Mouse (Mus musculus): ENCODE data around the gene Zfp445. TPM values are rescaled to one million over a fixed set of nuclear protein-coding genes. Genes with fewer than 3 reads are reported as not detected.

Zfp445 gene
- total and polyA plus RNA-seq, 2 experiments from 2014 or later = 24.6 to 51.3 TPM

GRCm38 (mm10) chr9:122875145-122875544 is 9.3 kb upstream of the Zfp445 start:
- no peaks in the 10 kb centered on the region for H3K27me3 ChIP-seq (ENCODE audit: control insufficient read depth, insufficient read depth, low read length)
- H3K9ac ChIP-seq (replicated peaks; ENCODE audit: low read depth, low read length) = no peak overlapping the region
- H3K9me3 ChIP-seq (replicated peaks; ENCODE audit: control insufficient read depth, low read length) = 0 out of 2 replicates have a peak, but pooled peaks cover 3% of the 10 kb centered on the region
- no peak overlapping the region for H3K4me3 ChIP-seq (ENCODE audit: low read depth, low read length)
- H3K27ac ChIP-seq (ENCODE audit: low read depth) = no peak overlapping the region
- no peaks in the 10 kb centered on the region for H3K4me1 ChIP-seq (ENCODE audit: control insufficient read depth, insufficient read depth)
- no peak overlapping the region for H3K4me2 ChIP-seq (ENCODE audit: low read depth, low read length)
- TF ChIP-seq CTCF (IDR thresholded peaks at IDR 0.05; ENCODE audit: low read depth) (no peak), EP300 (IDR thresholded peaks at IDR 0.05; ENCODE audit: low read depth) (no peak)
- no peaks in the 10 kb centered on the region for H3K36me3 ChIP-seq (replicated peaks; ENCODE audit: control insufficient read depth, insufficient read depth, low read length)
- no peak for DNase-seq (ENCODE audit: low spot score)
- WGBS = 87% methylated on average over 2 of the region's 2 CpGs
- ATAC-seq (ENCODE audit: insufficient read depth, low read depth) = no peak

- H3K9ac ChIP-seq (replicated peaks; ENCODE audit: low read depth, low read length) = no peak overlapping the region
- H3K27me3 ChIP-seq (ENCODE audit: control insufficient read depth, insufficient read depth, low read length) = no peaks in the 10 kb centered on the region
- DNase-seq (ENCODE audit: low spot score) = no peak
- no peaks in the 10 kb centered on the region for H3K4me1 ChIP-seq (ENCODE audit: control insufficient read depth, insufficient read depth)
- no peak for ATAC-seq (ENCODE audit: insufficient read depth, low read depth)
- H3K4me3 ChIP-seq (ENCODE audit: low read depth, low read length) = no peak overlapping the region
- no peak overlapping the region for H3K27ac ChIP-seq (ENCODE audit: low read depth)
- H3K4me2 ChIP-seq (ENCODE audit: low read depth, low read length) = no peak overlapping the region
- no peaks in the 10 kb centered on the region for H3K36me3 ChIP-seq (replicated peaks; ENCODE audit: control insufficient read depth, insufficient read depth, low read length)
- TF ChIP-seq EP300 (IDR thresholded peaks at IDR 0.05; ENCODE audit: low read depth) = no peak
- no peak for TF ChIP-seq CTCF (IDR thresholded peaks at IDR 0.05; ENCODE audit: low read depth)
- H3K9me3 ChIP-seq (replicated peaks; ENCODE audit: control insufficient read depth, low read length) = 0 out of 2 replicates have a peak, but pooled peaks cover 3% of the 10 kb centered on the region
- 58% methylated on average over 1 of the region's 1 CpGs for whole genome bisulfite sequencing
These were observed 8.8 kb upstream of the Zfp445 start for GRCm38 (mm10) chr9:122874653-122875052.

GRCm38 (mm10) chr9:122872595-122872994 is 6.8 kb upstream of the Zfp445 start:
- no peak overlapping the region for H3K4me2 ChIP-seq (ENCODE audit: low read depth, low read length)

GRCm38 (mm10) chr9:122866192-122866591 is 386 bp upstream of the Zfp445 start:
- Histone ChIP-seq H3K4me3 (ENCODE audit: low read depth, low read length) (peak overlapping the region; percentile 75), H3K4me1 (ENCODE audit: control insufficient read depth, insufficient read depth) (peaks cover 21% of the 10 kb centered on the region), H3K27ac (ENCODE audit: low read depth) (no peak overlapping the region), H3K9me3 (replicated peaks; ENCODE audit: control insufficient read depth, low read length) (peaks cover 17% of the 10 kb centered on the region), H3K36me3 (replicated peaks; ENCODE audit: control insufficient read depth, insufficient read depth, low read length) (peaks cover 15% of the 10 kb centered on the region), H3K9ac (replicated peaks; ENCODE audit: low read depth, low read length) (no peak overlapping the region), H3K27me3 (ENCODE audit: control insufficient read depth, insufficient read depth, low read length) (no peaks in the 10 kb centered on the region), H3K4me2 (ENCODE audit: low read depth, low read length) (peak overlapping the region; percentile 72)
- DNase-seq (ENCODE audit: low spot score) (no peak), ATAC-seq (ENCODE audit: insufficient read depth, low read depth) (no peak)
- TF ChIP-seq CTCF (IDR thresholded peaks at IDR 0.05; ENCODE audit: low read depth) (no peak), EP300 (IDR thresholded peaks at IDR 0.05; ENCODE audit: low read depth) (no peak)
- WGBS = 78% methylated on average over 4 of the region's 4 CpGs

More at GRCm38 (mm10) chr9:122872595-122872994, 6.8 kb upstream of the Zfp445 start:
- Histone ChIP-seq H3K27ac (ENCODE audit: low read depth) (no peak overlapping the region), H3K36me3 (replicated peaks; ENCODE audit: control insufficient read depth, insufficient read depth, low read length) (no peaks in the 10 kb centered on the region), H3K9me3 (replicated peaks; ENCODE audit: control insufficient read depth, low read length) (0 out of 2 replicates have a peak, but pooled peaks cover 3% of the 10 kb centered on the region), H3K4me1 (ENCODE audit: control insufficient read depth, insufficient read depth) (no peaks in the 10 kb centered on the region), H3K27me3 (ENCODE audit: control insufficient read depth, insufficient read depth, low read length) (no peaks in the 10 kb centered on the region), H3K4me3 (ENCODE audit: low read depth, low read length) (no peak overlapping the region), H3K9ac (replicated peaks; ENCODE audit: low read depth, low read length) (no peak overlapping the region)
- TF ChIP-seq CTCF (IDR thresholded peaks at IDR 0.05; ENCODE audit: low read depth) (no peak), EP300 (IDR thresholded peaks at IDR 0.05; ENCODE audit: low read depth) (no peak)
- ATAC-seq (ENCODE audit: insufficient read depth, low read depth) (no peak), DNase-seq (ENCODE audit: low spot score) (no peak)
- 60% methylated on average over 4 of the region's 4 CpGs for WGBS

- Histone ChIP-seq H3K4me3 (ENCODE audit: low read depth, low read length) (peak overlapping the region; percentile 75), H3K27me3 (ENCODE audit: control insufficient read depth, insufficient read depth, low read length) (no peaks in the 10 kb centered on the region), H3K9ac (replicated peaks; ENCODE audit: low read depth, low read length) (peak overlapping the region; percentile 80), H3K36me3 (replicated peaks; ENCODE audit: control insufficient read depth, insufficient read depth, low read length) (peaks cover 29% of the 10 kb centered on the region), H3K9me3 (replicated peaks; ENCODE audit: control insufficient read depth, low read length) (peaks cover 26% of the 10 kb centered on the region), H3K4me1 (ENCODE audit: control insufficient read depth, insufficient read depth) (peaks cover 21% of the 10 kb centered on the region), H3K27ac (ENCODE audit: low read depth) (no peak overlapping the region; the same call in 1 of the 2 replicates), H3K4me2 (ENCODE audit: low read depth, low read length) (peak overlapping the region; percentile 72)
- TF ChIP-seq EP300 (IDR thresholded peaks at IDR 0.05; ENCODE audit: low read depth) = no peak
- no peak for TF ChIP-seq CTCF (IDR thresholded peaks at IDR 0.05; ENCODE audit: low read depth)
- ATAC-seq (ENCODE audit: insufficient read depth, low read depth) (no peak), DNase-seq (ENCODE audit: low spot score) (no peak)
- 55% methylated on average over 3 of the region's 3 CpGs for WGBS
These were observed 958 bp downstream of the Zfp445 start for GRCm38 (mm10) chr9:122864848-122865247.

GRCm38 (mm10) chr9:122863731-122864130 is 2.1 kb downstream of the Zfp445 start:
- H3K4me1 ChIP-seq (ENCODE audit: control insufficient read depth, insufficient read depth) = peaks cover 21% of the 10 kb centered on the region
- peaks cover 38% of the 10 kb centered on the region for H3K9me3 ChIP-seq (replicated peaks; ENCODE audit: control insufficient read depth, low read length)
- no peak overlapping the region for H3K4me3 ChIP-seq (ENCODE audit: low read depth, low read length)
- WGBS = 8% methylated on average over 2 of the region's 2 CpGs
- DNase-seq (ENCODE audit: low spot score) = peak; percentile 10
- no peak overlapping the region for H3K27ac ChIP-seq (ENCODE audit: low read depth)
- TF ChIP-seq EP300 (IDR thresholded peaks at IDR 0.05; ENCODE audit: low read depth) (no peak), CTCF (IDR thresholded peaks at IDR 0.05; ENCODE audit: low read depth) (no peak)
- H3K4me2 ChIP-seq (ENCODE audit: low read depth, low read length) = peak overlapping the region; percentile 22; the same call in 1 of the 2 replicates
- peaks cover 40% of the 10 kb centered on the region for H3K36me3 ChIP-seq (replicated peaks; ENCODE audit: control insufficient read depth, insufficient read depth, low read length)
- no peaks in the 10 kb centered on the region for H3K27me3 ChIP-seq (ENCODE audit: control insufficient read depth, insufficient read depth, low read length)
- ATAC-seq (ENCODE audit: insufficient read depth, low read depth) = peak; percentile 25; the same call in 1 of the 2 replicates
- H3K9ac ChIP-seq (replicated peaks; ENCODE audit: low read depth, low read length) = no peak overlapping the region
